In genomic region chr9:75632902-75633301, GRCm38 (mm10) we compare ENCODE assay signal across 7 mouse cellular contexts. TPM values are rescaled to one million over a fixed set of nuclear protein-coding genes. Genes with fewer than 3 reads are reported as not detected.
DNase-seq lines count a peak whose midpoint lies in the region; ATAC-seq lines count a peak whose summit lies in the region.

No protein-coding gene starts in this region.

- H3K9me3 ChIP-seq in kidney, embryonic 14.5 days (ENCODE audit: control insufficient read depth, low read length) = no peaks in the 10 kb centered on the region

- H3K4me2 ChIP-seq in kidney, embryonic 14.5 days (replicated peaks; ENCODE audit: low read depth, low read length) = no peak overlapping the region

- no peak overlapping the region for H3K4me3 ChIP-seq in kidney, embryonic 14.5 days (ENCODE audit: low read length)

- no peaks in the 10 kb centered on the region for H3K4me1 ChIP-seq in kidney, embryonic 14.5 days (ENCODE audit: control insufficient read depth, insufficient read depth, low read length)

- H3K27me3 ChIP-seq in kidney, embryonic 14.5 days (ENCODE audit: control insufficient read depth, insufficient read depth, low read length) = no peaks in the 10 kb centered on the region

- ATAC-seq in kidney, embryonic 14.5 days (ENCODE audit: low FRiP score, low TSS enrichment) = no peak
- ATAC-seq in common myeloid progenitor, adult 5-6 weeks (replicated peaks; ENCODE audit: low read depth, poor library complexity, severe bottlenecking) = peak; percentile 71; the same call in 1 of the 2 replicates

- 0 out of 2 replicates have a peak, but pooled peaks cover 2% of the 10 kb centered on the region for H3K36me3 ChIP-seq in kidney, embryonic 14.5 days (ENCODE audit: control insufficient read depth, insufficient read depth, low read length)

- H3K9ac ChIP-seq in kidney, embryonic 14.5 days (ENCODE audit: low read depth, low read length) = no peak overlapping the region

- WGBS in kidney, embryonic 14.5 days = 55% methylated on average over 1 of the region's 1 CpGs

- peak; percentile 22 to 31 for DNase-seq in kidney, postnatal 4 days
- DNase-seq in R1 (ENCODE audit: low read depth, low spot score) = peak; percentile 54
- peak; percentile 18 for DNase-seq in lung, postnatal 25 days (ENCODE audit: low spot score)
- DNase-seq in layer of hippocampus, postnatal 36 days = no peak
- DNase-seq in yolk sac, embryonic 10.5 days (ENCODE audit: low spot score) = no peak

- no peak overlapping the region for H3K27ac ChIP-seq in kidney, embryonic 14.5 days (ENCODE audit: low read depth, low read length)

RNA-seq across cellular contexts. Expression of gene Lysmd2, which starts 7.4 kb away (rescaled TPM):
- polyA plus RNA-seq in kidney, embryonic 14.5 days (2014; fragmentation: Nextera tagmentation; extraction: Ambion mirVana) = 36.2 and 43.7 TPM in 2 replicates
- 2.4 and 3.1 TPM in 2 replicates for total RNA-seq in common myeloid progenitor, adult 5-6 weeks (2017)
- total RNA-seq in layer of hippocampus, postnatal 36 days (2021) = 10 to 100 TPM; 61.8 to 65.8 TPM

RNA-seq across cellular contexts. Expression of gene Tmod2, which starts 21.8 kb away (rescaled TPM):
- polyA plus RNA-seq in kidney, embryonic 14.5 days (2014; fragmentation: Nextera tagmentation; extraction: Ambion mirVana) = 17.6 and 22.8 TPM in 2 replicates
- not detected in 2 replicates for total RNA-seq in common myeloid progenitor, adult 5-6 weeks (2017)
- total RNA-seq in layer of hippocampus, postnatal 36 days (2021) = 100 to 1,000 TPM; 370 to 392 TPM

RNA-seq across cellular contexts. Expression of gene Scg3, which starts 51.0 kb away (rescaled TPM):
- 0.26 and 0.35 TPM in 2 replicates for polyA plus RNA-seq in kidney, embryonic 14.5 days (2014; fragmentation: Nextera tagmentation; extraction: Ambion mirVana)
- total RNA-seq in common myeloid progenitor, adult 5-6 weeks (2017) = not detected in 2 replicates
- 100 to 1,000 TPM; 279 to 282 TPM for total RNA-seq in layer of hippocampus, postnatal 36 days (2021)

Comparison
In these comparisons a context has a peak if more than half of its experiments do, and no peak if none do; other contexts are left out.
1. DNase-seq: peak in kidney, postnatal 4 days (2 of 2), R1 (single experiment) and lung, postnatal 25 days (single experiment); none in layer of hippocampus, postnatal 36 days (0 of 2) and yolk sac, embryonic 10.5 days (single experiment).
2. RNA of gene Lysmd2, which starts 7.4 kb away (total RNA-seq): 61.8 to 65.8 TPM in layer of hippocampus, postnatal 36 days; 2.4 to 3.1 TPM in common myeloid progenitor, adult 5-6 weeks; every median in the first group is over 10 times any median in the second.
3. RNA of gene Tmod2, which starts 21.8 kb away (total RNA-seq): 370 to 392 TPM in layer of hippocampus, postnatal 36 days; not detected in common myeloid progenitor, adult 5-6 weeks; every median in the first group is over 100 times any median in the second.
4. RNA of gene Scg3, which starts 51.0 kb away (total RNA-seq): 279 to 282 TPM in layer of hippocampus, postnatal 36 days; not detected in common myeloid progenitor, adult 5-6 weeks; every median in the first group is over 100 times any median in the second.